Mouse (Mus musculus) erythroblast, embryonic 14.5 days (primary cell): ENCODE measurements around the gene Tlcd1. TPM values are rescaled to one million over a fixed set of nuclear protein-coding genes. Genes with fewer than 3 reads are reported as not detected.
A peak's percentile ranks its signal among the peaks of the same experiment; 100 is the strongest.

Experiments used
- H3K27me3 ChIP-seq: 2 replicates; pipeline ENCODE4 v1.6.1; 2012; ENCODE audit warnings: inconsistent platforms; ENCODE audit not compliant: control insufficient read depth
- H3K36me3 ChIP-seq: 2 replicates; pipeline ENCODE4 v1.6.1; 2012; ENCODE audit warnings: mild to moderate bottlenecking, inconsistent platforms; ENCODE audit not compliant: control insufficient read depth
- H3K4me1 ChIP-seq: 2 replicates; pipeline ENCODE4 v1.6.1; 2012; ENCODE audit warnings: inconsistent platforms; ENCODE audit not compliant: control insufficient read depth
- H3K4me3 ChIP-seq: replicated peaks from 2 replicates; pipeline ENCODE3; 2012; ENCODE audit warnings: moderate library complexity, mild to moderate bottlenecking, inconsistent platforms
- H3K9me3 ChIP-seq: 2 replicates; pipeline ENCODE4 v1.6.1; 2012; ENCODE audit warnings: low read length, inconsistent platforms, mixed read lengths; ENCODE audit not compliant: control insufficient read depth
- GATA1 ChIP-seq: IDR thresholded peaks from 2 replicates; pipeline ENCODE4 v1.6.1; 2012; ENCODE audit warnings: low read length, inconsistent platforms, mixed read lengths
- TAL1 ChIP-seq: IDR thresholded peaks from 3 replicates; pipeline ENCODE4 v1.6.1; 2012; ENCODE audit warnings: low read length, inconsistent platforms, mixed read lengths
- polyA plus RNA-seq: library from polyadenylated mRNA; stranded (reverse); fragments of >175 nt; gene quantifications from 2 replicates; pipeline ENCODE4 v1.2.3, GENCODE M21; 2012

Tlcd1 gene
- polyA plus RNA-seq, 1 experiment, result 97.7 TPM

GRCm38 (mm10) chr11:78174506-78174905 lies 2.0 kb upstream of the Tlcd1 start:
- H3K4me1 ChIP-seq, result peaks cover 73% of the 10 kb centered on the region
- peaks cover 37% of the 10 kb centered on the region for H3K36me3 ChIP-seq
- H3K9me3 ChIP-seq, result no peaks in the 10 kb centered on the region
- no peak overlapping the region for H3K4me3 ChIP-seq
- no peak for TF ChIP-seq TAL1
- TF ChIP-seq GATA1, result no peak
- H3K27me3 ChIP-seq, result no peaks in the 10 kb centered on the region

GRCm38 (mm10) chr11:78175771-78176401 lies 625 bp upstream of the Tlcd1 start:
- Histone ChIP-seq H3K4me1 (peaks cover 73% of the 10 kb centered on the region), H3K27me3 (no peaks in the 10 kb centered on the region), H3K4me3 (peak overlapping the region; percentile 88), H3K9me3 (no peaks in the 10 kb centered on the region), H3K36me3 (peaks cover 43% of the 10 kb centered on the region)
- no peak for TF ChIP-seq TAL1
- no peak for TF ChIP-seq GATA1

GRCm38 (mm10) chr11:78176905-78177331 lies 407 bp downstream of the Tlcd1 start:
- peaks cover 77% of the 10 kb centered on the region for H3K4me1 ChIP-seq
- no peaks in the 10 kb centered on the region for H3K9me3 ChIP-seq
- no peaks in the 10 kb centered on the region for H3K27me3 ChIP-seq
- peak overlapping the region; percentile 88 for H3K4me3 ChIP-seq
- TF ChIP-seq GATA1 (no peak), TAL1 (no peak)
- H3K36me3 ChIP-seq, result peaks cover 45% of the 10 kb centered on the region

- H3K27me3 ChIP-seq, result no peaks in the 10 kb centered on the region
- peaks cover 45% of the 10 kb centered on the region for H3K36me3 ChIP-seq
- no peak for TF ChIP-seq GATA1
- no peak for TF ChIP-seq TAL1
- peak overlapping the region; percentile 88 for H3K4me3 ChIP-seq
- H3K9me3 ChIP-seq, result no peaks in the 10 kb centered on the region
- H3K4me1 ChIP-seq, result peaks cover 77% of the 10 kb centered on the region
Observed at GRCm38 (mm10) chr11:78177437-78177836, 926 bp downstream of the Tlcd1 start.

- peaks cover 41% of the 10 kb centered on the region for H3K36me3 ChIP-seq
- H3K4me3 ChIP-seq, result peak overlapping the region; percentile 88
- peaks cover 76% of the 10 kb centered on the region for H3K4me1 ChIP-seq
- TF ChIP-seq TAL1 (no peak), GATA1 (no peak)
- H3K27me3 ChIP-seq, result no peaks in the 10 kb centered on the region
- H3K9me3 ChIP-seq, result no peaks in the 10 kb centered on the region
Observed at GRCm38 (mm10) chr11:78177903-78178858, 1.7 kb downstream of the Tlcd1 start.

- Histone ChIP-seq H3K4me1 (peaks cover 80% of the 10 kb centered on the region), H3K9me3 (no peaks in the 10 kb centered on the region), H3K27me3 (no peaks in the 10 kb centered on the region), H3K4me3 (peak overlapping the region; percentile 88), H3K36me3 (peaks cover 41% of the 10 kb centered on the region)
- TF ChIP-seq GATA1 (no peak), TAL1 (no peak)
Observed at GRCm38 (mm10) chr11:78178859-78179437, 2.4 kb downstream of the Tlcd1 start.

- Histone ChIP-seq H3K27me3 (no peaks in the 10 kb centered on the region), H3K9me3 (no peaks in the 10 kb centered on the region), H3K4me1 (peaks cover 78% of the 10 kb centered on the region)
Observed at GRCm38 (mm10) chr11:78179438-78179999, 3.0 kb downstream of the Tlcd1 start.

GRCm38 (mm10) chr11:78180081-78180761 lies 3.7 kb downstream of the Tlcd1 start:
- Histone ChIP-seq H3K9me3 (no peaks in the 10 kb centered on the region), H3K4me3 (peak overlapping the region; percentile 88), H3K4me1 (peaks cover 74% of the 10 kb centered on the region), H3K27me3 (no peaks in the 10 kb centered on the region), H3K36me3 (peaks cover 41% of the 10 kb centered on the region)
- no peak for TF ChIP-seq GATA1
- TF ChIP-seq TAL1, result no peak

More at GRCm38 (mm10) chr11:78179438-78179999, 3.0 kb downstream of the Tlcd1 start:
- Histone ChIP-seq H3K4me3 (peak overlapping the region; percentile 88), H3K36me3 (peaks cover 41% of the 10 kb centered on the region)
- TF ChIP-seq TAL1 (no peak), GATA1 (peak; percentile 68)
